Mouse (Mus musculus) midbrain, embryonic 11.5 days (tissue): ENCODE results near the gene Cdk19. TPM values are rescaled to one million over a fixed set of nuclear protein-coding genes. Genes with fewer than 3 reads are reported as not detected.
A peak's percentile ranks its signal among the peaks of the same experiment; 100 is the strongest.

Experiments used
- ATAC-seq: fragments of 200-750 bp; cut with Nextera tagmentation; 2 replicates; pipeline ENCODE4 v1.8.0; 2017; ENCODE audit warnings: moderate TSS enrichment, moderate library complexity; ENCODE audit not compliant: low FRiP score
- DNase-seq: peaks from one replicate; pipeline ENCODE4 v3.0.0; 2015; ENCODE audit warnings: low spot score; ENCODE audit errors: missing footprints
- H3K27ac ChIP-seq: fragments of 300-500 bp; sonication (generic); 2 replicates; pipeline ENCODE4 v1.5.1; 2014; ENCODE audit warnings: low read depth, low read length
- H3K27me3 ChIP-seq: fragments of 300-500 bp; sonication (generic); 2 replicates; pipeline ENCODE4 v1.6.1; 2014; ENCODE audit warnings: mild to moderate bottlenecking, low read length, moderate library complexity, mixed read lengths; ENCODE audit not compliant: control insufficient read depth, insufficient read depth
- H3K36me3 ChIP-seq: fragments of 300-500 bp; sonication (generic); 2 replicates; pipeline ENCODE4 v1.6.1; 2014; ENCODE audit warnings: mild to moderate bottlenecking, low read length, moderate library complexity, mixed read lengths; ENCODE audit not compliant: control insufficient read depth, insufficient read depth
- H3K4me1 ChIP-seq: fragments of 300-500 bp; sonication (generic); 2 replicates; pipeline ENCODE4 v1.6.1; 2014; ENCODE audit warnings: low read length; ENCODE audit not compliant: control insufficient read depth, insufficient read depth
- H3K4me2 ChIP-seq: fragments of 300-500 bp; sonication (generic); 2 replicates; pipeline ENCODE4 v1.6.1; 2014; ENCODE audit warnings: mild to moderate bottlenecking, moderate library complexity
- H3K4me3 ChIP-seq: fragments of 300-500 bp; sonication (generic); 2 replicates; pipeline ENCODE4 v1.5.1; 2014; ENCODE audit warnings: low read depth, low read length
- H3K9ac ChIP-seq: fragments of 300-500 bp; sonication (generic); 2 replicates; pipeline ENCODE4 v1.6.1; 2014; ENCODE audit warnings: low read length
- H3K9me3 ChIP-seq: fragments of 300-500 bp; sonication (generic); 2 replicates; pipeline ENCODE4 v1.6.1; 2016; ENCODE audit warnings: low read length; ENCODE audit not compliant: control insufficient read depth
- WGBS: fragments of 180-500 bp; shearing (Covaris S2); extraction: QIAGEN DNeasy Blood & Tissue Kit; methylation state at CpG from one replicate; pipeline ENCODE4 v1.1.7; 2014; 5-methylcytosine and 5-hydroxymethylcytosine counted together
- polyA plus RNA-seq: library from polyadenylated mRNA; unstranded; fragments of >200 nt; fragmentation: Nextera tagmentation; extraction: Ambion mirVana; gene quantifications from 2 replicates; pipeline ENCODE4 v1.2.1, GENCODE M21; 2014

Gene Cdk19
- polyA plus RNA-seq, 1 experiment from 2014 or later: 7.3 TPM

DNA sequence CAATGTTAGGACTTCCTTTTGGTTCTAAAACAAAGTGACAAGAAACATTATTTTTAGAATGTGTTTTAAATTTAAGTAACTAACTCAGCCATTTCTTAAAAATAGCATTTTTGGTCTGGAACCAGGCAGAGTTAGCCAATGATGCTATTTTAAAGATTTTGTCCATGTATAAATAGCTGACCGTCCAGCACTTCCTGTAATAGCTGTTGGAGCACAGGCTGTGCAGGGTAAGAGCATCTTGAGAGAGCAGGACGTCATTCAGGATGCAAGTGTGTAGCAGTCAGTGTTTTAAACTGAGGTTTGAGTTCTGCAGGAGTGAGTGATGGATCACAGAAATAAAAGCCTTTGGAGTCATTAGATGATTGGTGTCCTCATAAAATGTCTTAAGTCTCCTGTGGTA lies 18.8 kb downstream of the Cdk19 start:
- ATAC-seq (no peak), DNase-seq (no peak)
- Histone ChIP-seq H3K36me3 (no peaks in the 10 kb centered on the region), H3K4me2 (no peak overlapping the region), H3K27ac (no peak overlapping the region), H3K27me3 (no peaks in the 10 kb centered on the region), H3K4me1 (no peaks in the 10 kb centered on the region), H3K4me3 (no peak overlapping the region), H3K9ac (no peak overlapping the region), H3K9me3 (no peaks in the 10 kb centered on the region)
- WGBS: 77% methylated on average over 2 of the region's 2 CpGs

DNA sequence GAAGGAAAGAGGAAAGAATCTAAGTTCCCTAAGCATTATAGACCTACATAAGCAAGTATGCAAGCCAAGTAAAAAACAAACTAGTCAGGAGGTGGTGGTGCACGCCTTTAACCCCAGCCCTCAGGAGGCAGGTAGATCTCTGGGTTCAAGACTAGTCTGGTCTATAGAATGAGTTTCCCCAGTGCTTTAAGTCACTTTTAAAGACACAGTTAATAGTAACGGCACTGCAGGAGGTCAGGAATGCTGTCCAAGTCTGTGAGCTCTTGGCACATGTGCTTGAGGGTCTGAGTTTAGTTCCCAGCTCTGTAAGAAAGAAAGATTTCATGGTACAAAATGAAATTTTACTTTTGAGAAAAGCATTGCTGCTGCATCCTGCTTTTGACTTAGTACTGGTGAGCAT lies 19.8 kb downstream of the Cdk19 start:
- Histone ChIP-seq H3K4me1 (peaks cover 2% of the 10 kb centered on the region; the same call in 1 of the 2 replicates), H3K9me3 (no peaks in the 10 kb centered on the region), H3K4me2 (no peak overlapping the region), H3K27ac (no peak overlapping the region), H3K9ac (no peak overlapping the region), H3K27me3 (no peaks in the 10 kb centered on the region), H3K4me3 (no peak overlapping the region), H3K36me3 (no peaks in the 10 kb centered on the region)
- ATAC-seq (no peak), DNase-seq (no peak)
- WGBS: 82% methylated on average over 2 of the region's 2 CpGs

DNA sequence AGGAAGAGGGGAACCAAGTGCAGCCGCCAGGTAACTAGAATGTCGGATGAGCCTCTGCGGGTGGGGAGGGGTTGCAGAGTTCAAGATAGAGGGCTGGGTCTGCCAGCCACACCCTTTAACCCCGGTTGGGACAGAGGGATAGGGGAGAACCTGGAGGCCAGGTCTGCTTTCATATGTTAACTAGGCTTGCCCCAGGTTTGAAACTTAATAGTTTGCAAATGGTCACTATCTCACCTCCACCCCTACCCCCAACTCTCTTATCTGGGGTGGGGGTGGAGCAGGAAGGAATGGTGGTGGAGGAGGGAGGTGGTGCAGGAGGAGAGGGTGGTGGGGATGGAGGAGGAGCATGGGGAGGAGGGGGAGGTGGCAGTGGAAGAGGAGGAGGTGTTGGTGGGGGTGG lies 23.6 kb downstream of the Cdk19 start:
- H3K36me3 ChIP-seq: no peaks in the 10 kb centered on the region
- H3K9me3 ChIP-seq: no peaks in the 10 kb centered on the region
- DNase-seq (no peak), ATAC-seq (no peak)
- no peak overlapping the region for H3K4me2 ChIP-seq
- 42% methylated on average over 4 of the region's 4 CpGs for WGBS
- H3K9ac ChIP-seq: no peak overlapping the region
- H3K4me3 ChIP-seq: no peak overlapping the region
- H3K4me1 ChIP-seq: peaks cover 5% of the 10 kb centered on the region; the same call in 1 of the 2 replicates
- no peak overlapping the region for H3K27ac ChIP-seq
- H3K27me3 ChIP-seq: no peaks in the 10 kb centered on the region

DNA sequence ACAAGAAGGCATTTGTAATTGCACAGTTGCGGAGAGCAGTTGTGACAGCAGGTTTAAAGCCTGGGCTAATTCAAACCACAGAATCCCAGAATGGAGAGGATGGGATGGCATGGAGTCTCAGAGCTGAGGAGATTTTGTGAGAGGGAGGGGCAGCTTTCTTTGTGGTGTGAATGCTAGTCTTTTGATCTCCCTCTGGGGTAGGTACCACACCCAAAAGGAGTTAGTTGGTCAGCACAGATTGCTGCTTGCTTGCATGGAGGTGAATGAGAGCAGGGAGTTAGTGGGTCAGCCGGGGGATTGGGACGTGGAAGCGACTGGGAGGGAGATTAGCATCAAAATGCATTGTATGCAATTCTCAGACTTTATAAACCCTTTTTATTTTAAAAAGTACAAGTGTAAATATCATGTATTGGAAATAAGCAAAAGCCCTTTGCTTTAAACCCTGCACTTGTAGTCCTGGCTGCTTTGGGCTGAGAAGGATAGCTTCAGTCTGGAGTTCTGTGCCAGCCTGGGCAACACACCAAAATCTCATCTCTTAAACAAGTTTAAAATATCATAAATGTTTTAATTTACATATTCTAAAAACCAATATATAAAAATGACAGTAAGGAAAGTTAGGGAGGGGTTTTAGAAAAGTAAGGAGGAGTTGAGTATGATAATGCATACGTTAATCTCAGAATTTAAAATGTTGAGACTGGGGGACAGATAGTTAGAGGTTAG lies 25.4 kb downstream of the Cdk19 start:
- no peak for ATAC-seq
- Histone ChIP-seq H3K4me3 (no peak overlapping the region), H3K4me2 (no peak overlapping the region), H3K9ac (no peak overlapping the region), H3K27ac (no peak overlapping the region), H3K4me1 (peaks cover 5% of the 10 kb centered on the region; the same call in 1 of the 2 replicates), H3K9me3 (no peaks in the 10 kb centered on the region), H3K36me3 (no peaks in the 10 kb centered on the region), H3K27me3 (no peaks in the 10 kb centered on the region)
- no peak for DNase-seq
- 45% methylated on average over 5 of the region's 5 CpGs for WGBS

DNA sequence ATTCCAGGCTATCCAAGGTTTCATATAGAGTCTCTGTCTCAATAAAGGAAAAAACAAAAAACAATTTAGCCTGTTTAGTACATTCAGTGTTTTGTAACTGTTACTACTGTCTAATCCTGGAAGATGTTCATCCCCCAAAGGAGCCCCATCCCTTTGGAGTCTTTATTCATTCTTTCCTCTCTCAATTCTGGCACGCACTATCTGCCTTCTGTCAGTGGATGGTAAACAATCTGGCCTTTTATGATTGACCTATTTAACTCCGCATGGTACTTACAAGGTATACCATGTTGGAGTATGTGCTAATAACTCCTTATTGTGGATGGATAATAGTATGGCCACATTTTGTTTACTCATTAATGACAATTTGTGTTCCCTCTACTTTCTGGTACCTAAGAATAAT lies 26.6 kb downstream of the Cdk19 start:
- ATAC-seq (no peak), DNase-seq (no peak)
- no peaks in the 10 kb centered on the region for H3K27me3 ChIP-seq
- H3K4me3 ChIP-seq: no peak overlapping the region
- no peaks in the 10 kb centered on the region for H3K9me3 ChIP-seq
- no peaks in the 10 kb centered on the region for H3K36me3 ChIP-seq
- H3K4me2 ChIP-seq: no peak overlapping the region
- peaks cover 5% of the 10 kb centered on the region; the same call in 1 of the 2 replicates for H3K4me1 ChIP-seq
- WGBS: 89% methylated on average over 2 of the region's 2 CpGs
- no peak overlapping the region for H3K27ac ChIP-seq
- no peak overlapping the region for H3K9ac ChIP-seq

DNA sequence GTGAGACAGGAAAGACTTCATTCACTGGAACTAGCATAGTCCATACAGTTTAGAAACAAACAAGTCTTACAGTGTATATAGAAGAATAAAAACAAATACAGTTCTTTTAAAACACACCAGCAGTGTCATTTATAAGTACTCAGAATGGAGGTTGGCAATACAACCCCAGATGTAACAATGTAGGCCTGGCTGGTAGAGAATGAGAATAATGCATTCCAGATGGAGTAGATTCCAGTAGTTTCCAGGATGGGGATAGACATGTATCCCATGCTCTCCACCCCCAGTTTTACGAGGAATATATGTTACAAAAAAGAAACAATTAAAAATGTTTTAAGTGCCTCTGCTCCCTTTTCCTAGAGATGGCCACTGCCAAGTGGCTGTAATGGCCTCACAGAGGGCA lies 29.2 kb downstream of the Cdk19 start:
- Histone ChIP-seq H3K36me3 (no peaks in the 10 kb centered on the region), H3K9ac (no peak overlapping the region), H3K27me3 (no peaks in the 10 kb centered on the region), H3K4me2 (no peak overlapping the region), H3K4me3 (no peak overlapping the region), H3K9me3 (no peaks in the 10 kb centered on the region), H3K27ac (no peak overlapping the region), H3K4me1 (peaks cover 16% of the 10 kb centered on the region)
- no peak for ATAC-seq
- no peak for DNase-seq
- WGBS: 81% methylated on average over 1 of the region's 1 CpGs

DNA sequence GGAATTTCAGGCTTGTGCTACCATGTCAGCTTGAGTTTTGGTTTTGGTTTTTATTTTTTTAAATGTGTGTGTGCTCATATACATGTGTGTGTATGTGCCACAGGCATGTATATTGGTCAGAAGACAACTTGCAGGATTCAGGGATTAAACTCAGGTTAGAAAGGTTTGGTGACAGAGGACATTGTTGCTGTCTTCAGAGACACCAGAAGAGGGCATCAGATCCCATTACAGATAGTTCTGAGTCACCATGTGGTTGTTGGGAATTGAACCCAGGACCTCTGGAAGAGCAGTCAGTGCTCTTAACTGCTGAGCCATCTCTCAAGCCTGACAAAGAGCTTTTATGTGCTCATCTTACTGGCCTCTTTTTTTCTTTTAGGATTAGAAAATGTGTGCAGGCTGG lies 30.8 kb downstream of the Cdk19 start:
- peaks cover 11% of the 10 kb centered on the region for H3K4me1 ChIP-seq
- ATAC-seq (no peak), DNase-seq (no peak)
- H3K9ac ChIP-seq: no peak overlapping the region
- no peak overlapping the region for H3K4me2 ChIP-seq
- no peaks in the 10 kb centered on the region for H3K27me3 ChIP-seq
- H3K9me3 ChIP-seq: no peaks in the 10 kb centered on the region
- H3K27ac ChIP-seq: no peak overlapping the region
- H3K4me3 ChIP-seq: no peak overlapping the region
- no peaks in the 10 kb centered on the region for H3K36me3 ChIP-seq

DNA sequence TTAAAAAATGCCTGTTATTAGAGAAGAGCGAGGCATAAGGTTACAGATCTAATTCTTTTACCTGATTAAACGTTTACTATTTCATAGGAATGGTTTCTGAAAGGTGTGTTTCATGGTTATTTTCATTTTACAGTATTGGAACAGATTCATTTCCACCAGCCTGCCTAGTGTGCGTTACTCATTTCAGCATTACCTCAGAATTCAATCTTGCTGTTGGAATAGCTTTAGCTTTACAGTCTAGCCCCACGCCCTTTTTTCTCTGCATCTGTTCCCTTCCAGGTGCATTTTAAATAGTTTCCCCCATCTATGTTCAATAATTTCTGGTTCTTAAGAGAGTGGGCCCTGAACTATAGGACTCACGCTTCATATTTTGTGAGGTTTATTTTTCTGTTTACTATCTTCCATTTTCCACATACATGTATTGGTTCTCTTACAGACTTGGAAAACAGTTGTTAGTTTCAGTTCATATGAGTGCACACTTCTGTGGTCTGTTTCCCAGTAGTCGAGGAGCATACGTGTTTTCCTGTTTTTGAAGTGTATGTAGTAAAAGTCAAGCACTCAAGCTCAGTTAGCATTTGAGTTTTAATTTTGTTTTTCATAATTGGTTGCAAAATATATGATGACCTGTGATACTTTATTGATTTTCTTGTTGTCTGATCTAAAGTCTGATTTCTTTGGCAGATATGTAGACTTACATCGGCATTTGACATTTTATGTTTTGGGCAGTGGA lies 32.0 kb downstream of the Cdk19 start:
- H3K36me3 ChIP-seq: no peaks in the 10 kb centered on the region
- ATAC-seq (no peak), DNase-seq (no peak)
- peaks cover 11% of the 10 kb centered on the region for H3K4me1 ChIP-seq
- H3K4me3 ChIP-seq: no peak overlapping the region
- no peaks in the 10 kb centered on the region for H3K27me3 ChIP-seq
- WGBS: 84% methylated on average over 8 of the region's 8 CpGs
- H3K9ac ChIP-seq: no peak overlapping the region
- H3K27ac ChIP-seq: no peak overlapping the region
- no peak overlapping the region for H3K4me2 ChIP-seq
- H3K9me3 ChIP-seq: no peaks in the 10 kb centered on the region

DNA sequence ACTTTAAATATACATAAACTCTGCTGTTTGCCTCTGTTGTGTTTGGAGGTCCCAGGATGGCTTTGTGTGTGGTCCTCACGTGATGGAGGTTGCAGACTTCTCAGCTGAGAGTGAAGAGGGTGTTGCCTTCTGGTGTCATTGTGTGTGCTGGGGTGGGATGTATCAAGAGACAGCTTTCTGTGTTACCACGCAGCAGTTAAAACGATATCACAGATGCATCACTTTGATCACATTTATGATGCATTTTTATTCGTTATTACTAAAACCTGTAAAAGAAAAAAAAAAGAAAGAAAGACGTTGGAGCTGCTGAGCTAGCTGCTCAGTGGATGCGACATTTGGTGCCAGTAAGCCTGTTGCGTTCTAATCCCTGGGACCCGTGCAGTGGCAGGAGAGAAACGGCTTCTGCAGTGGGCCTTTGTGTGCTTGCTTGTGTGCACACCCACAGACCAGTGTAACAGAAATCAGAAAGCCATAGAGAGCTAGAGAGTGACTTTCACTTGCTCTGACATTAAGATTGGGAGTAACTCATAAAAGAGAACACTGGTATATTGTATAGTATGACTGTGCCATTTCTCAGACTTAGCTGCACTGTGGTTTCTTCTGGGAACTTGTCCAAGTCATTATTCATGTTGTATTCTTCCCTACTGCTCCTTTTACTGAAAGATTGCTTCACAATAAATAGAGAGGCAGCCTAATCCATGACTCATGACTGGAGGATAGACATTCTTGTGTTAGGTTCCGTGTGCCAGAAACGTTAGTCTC lies 32.7 kb downstream of the Cdk19 start:
- Histone ChIP-seq H3K4me2 (no peak overlapping the region), H3K9me3 (no peaks in the 10 kb centered on the region), H3K27ac (peak overlapping the region; percentile 52; the same call in 1 of the 2 replicates), H3K36me3 (no peaks in the 10 kb centered on the region), H3K9ac (no peak overlapping the region), H3K4me3 (no peak overlapping the region), H3K27me3 (no peaks in the 10 kb centered on the region), H3K4me1 (peaks cover 11% of the 10 kb centered on the region)
- WGBS: 34% methylated on average over 11 of the region's 11 CpGs
- ATAC-seq (peak; percentile 81), DNase-seq (no peak)
